Mouse (Mus musculus) gastrocnemius, adult 2 months (tissue): ENCODE data around the gene Gm49450. TPM values are rescaled to one million over a fixed set of nuclear protein-coding genes. Genes with fewer than 3 reads are reported as not detected.

Source experiments
- DNase-seq: peaks from one replicate; pipeline ENCODE4 v3.0.0; 2022
- H3K27ac ChIP-seq: fragments of 200-600 bp; 2 replicates; pipeline ENCODE4 v1.8.1; 2022; ENCODE audit warnings: mild to moderate bottlenecking
- H3K4me3 ChIP-seq: fragments of 200-600 bp; 2 replicates; pipeline ENCODE4 v1.8.1; 2022; ENCODE audit warnings: mild to moderate bottlenecking, moderate library complexity
- CTCF ChIP-seq: fragments of 200-600 bp; IDR thresholded peaks from 2 replicates; pipeline ENCODE4 v1.8.1; 2022; ENCODE audit warnings: antibody characterized with exemption, mild to moderate bottlenecking, moderate library complexity
- intact Hi-C: fragments of 180-260 bp; cut with DNase I; formaldehyde crosslinking; loops from one replicate; pipeline ENCODE4 v1.15.1; 2025
- total RNA-seq, 2 experiments: library from RNA; stranded (reverse); gene quantifications; 2 replicates each; pipeline ENCODE4 v1.2.3; 2021

Gene Gm49450
- total RNA-seq, 2 experiments from 2014 or later: not detected

GRCm38 (mm10) chr15:98991540-98992050 lies 38.2 kb upstream of the Gm49450 start:
- Histone ChIP-seq H3K4me3 (peak overlapping the region; percentile 23; the same call in 1 of the 2 replicates), H3K27ac (peak overlapping the region; percentile 99)
- no peak for TF ChIP-seq CTCF
- intact Hi-C loops: loop anchor here (2.0 kb wide), 1 partner anchor 57 kb away; the partner anchor contains the start of gene Tuba1b
- DNase-seq: no peak

GRCm38 (mm10) chr15:98990669-98991539 lies 37.6 kb upstream of the Gm49450 start:
- peak overlapping the region; percentile 23 for H3K4me3 ChIP-seq
- intact Hi-C loops: no loop called here
- peak; percentile 51 for DNase-seq
- TF ChIP-seq CTCF: no peak
- peak overlapping the region; percentile 99 for H3K27ac ChIP-seq

GRCm38 (mm10) chr15:98989701-98990430 lies 36.5 kb upstream of the Gm49450 start:
- peak overlapping the region; percentile 1; the same call in 1 of the 2 replicates for H3K4me3 ChIP-seq
- intact Hi-C loops: no loop called here
- peak overlapping the region; percentile 99 for H3K27ac ChIP-seq
- DNase-seq: no peak
- TF ChIP-seq CTCF: no peak

GRCm38 (mm10) chr15:98988787-98989186 lies 35.4 kb upstream of the Gm49450 start:
- intact Hi-C loops: no loop called here
- no peak for DNase-seq
- no peak for TF ChIP-seq CTCF
- H3K4me3 ChIP-seq: no peak overlapping the region
- no peak overlapping the region for H3K27ac ChIP-seq

- peak overlapping the region; percentile 35 for H3K4me3 ChIP-seq
- intact Hi-C loops: no loop called here
- H3K27ac ChIP-seq: peak overlapping the region; percentile 98
- no peak for DNase-seq
- TF ChIP-seq CTCF: no peak
These were observed 34.4 kb upstream of the Gm49450 start for GRCm38 (mm10) chr15:98987661-98988181.

- peak; percentile 55 for DNase-seq
- H3K27ac ChIP-seq: peak overlapping the region; percentile 98
- intact Hi-C loops: no loop called here
- H3K4me3 ChIP-seq: peak overlapping the region; percentile 15
- TF ChIP-seq CTCF: no peak
These were observed 33.8 kb upstream of the Gm49450 start for GRCm38 (mm10) chr15:98987077-98987630.

- DNase-seq: no peak
- intact Hi-C loops: no loop called here
- no peak for TF ChIP-seq CTCF
These were observed 32.8 kb upstream of the Gm49450 start for GRCm38 (mm10) chr15:98985982-98986715.

GRCm38 (mm10) chr15:98985240-98985981 lies 32.1 kb upstream of the Gm49450 start:
- Histone ChIP-seq H3K27ac (peak overlapping the region; percentile 98), H3K4me3 (peak overlapping the region; percentile 76)
- intact Hi-C loops: no loop called here
- DNase-seq: peak; percentile 86
- no peak for TF ChIP-seq CTCF

More at GRCm38 (mm10) chr15:98985982-98986715, 32.8 kb upstream of the Gm49450 start:
- peak overlapping the region; percentile 98 for H3K27ac ChIP-seq
- peak overlapping the region; percentile 76 for H3K4me3 ChIP-seq

- intact Hi-C loops: no loop called here
- H3K27ac ChIP-seq: peak overlapping the region; percentile 98
- DNase-seq: no peak
- H3K4me3 ChIP-seq: peak overlapping the region; percentile 76
- no peak for TF ChIP-seq CTCF
These were observed 31.3 kb upstream of the Gm49450 start for GRCm38 (mm10) chr15:98984681-98985080.

- intact Hi-C loops: no loop called here
- DNase-seq: no peak
- no peak for TF ChIP-seq CTCF
- Histone ChIP-seq H3K27ac (no peak overlapping the region), H3K4me3 (no peak overlapping the region)
These were observed 30.2 kb upstream of the Gm49450 start for GRCm38 (mm10) chr15:98983431-98984081.

- H3K27ac ChIP-seq: no peak overlapping the region
- no peak for DNase-seq
- no peak for TF ChIP-seq CTCF
- intact Hi-C loops: no loop called here
- H3K4me3 ChIP-seq: no peak overlapping the region
These were observed 28.7 kb upstream of the Gm49450 start for GRCm38 (mm10) chr15:98982100-98982499.
